Mouse (Mus musculus) urinary bladder, postnatal 4 days (tissue): ENCODE results near the gene Adck1.
A peak's percentile ranks its signal among the peaks of the same experiment; 100 is the strongest.
"Not testable (repeated sequence)": the region's sequence is repeated elsewhere in the genome, so short reads cannot be mapped to it uniquely, and the experiment has no call there.

ENCODE experiments used
- DNase-seq, 2 experiments: peaks; one replicate each; pipeline ENCODE4 v3.0.0; 2021 to 2022; ENCODE audit warnings: low spot score in 2 of 2

The Adck1 gene

DNA sequence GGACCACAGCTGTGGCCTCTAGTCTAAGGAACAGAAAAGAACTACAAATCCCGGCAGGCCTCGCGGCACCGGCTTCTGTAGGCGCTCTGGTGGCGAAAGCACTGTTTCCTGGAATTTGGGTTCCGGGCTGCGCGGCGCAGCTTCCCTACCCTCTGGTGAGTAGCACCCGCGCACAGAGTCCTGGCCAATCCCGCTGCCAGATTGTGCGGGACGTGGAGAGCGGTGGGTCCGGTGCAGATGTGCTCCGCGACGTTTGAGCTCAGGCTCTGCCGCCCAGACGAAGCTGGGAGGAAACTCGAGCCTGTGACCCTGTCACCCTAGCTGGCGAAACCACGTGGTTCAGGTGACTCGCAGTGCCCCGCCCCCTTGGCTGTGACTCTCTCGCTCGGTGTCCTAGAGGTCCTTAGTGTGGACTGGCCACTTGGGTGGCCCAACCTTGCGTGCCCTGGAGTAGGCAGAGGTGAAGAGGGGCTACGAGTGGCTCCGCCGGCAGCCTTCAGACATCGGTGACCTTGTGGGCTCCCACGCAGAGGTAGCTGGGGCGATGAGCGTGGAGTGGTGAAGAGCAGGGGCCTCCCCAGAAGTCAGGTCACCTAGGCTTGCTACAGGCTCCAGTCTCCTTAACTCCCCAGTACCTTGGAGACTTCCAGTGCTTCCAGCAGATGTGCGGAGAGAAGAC lies at the start of gene Adck1:
Adck1 (plus strand) TSS at position 114 of the 679 bp plus-strand sequence.
- peak; percentile 75 to 81 for DNase-seq

GRCm38 (mm10) chr12:88314556-88314955 lies 45.8 kb upstream of the Adck1 start:
- no peak for DNase-seq

GRCm38 (mm10) chr12:88323926-88324325 lies 36.4 kb upstream of the Adck1 start, which contains the start of gene Gm5039:
Gene Gm5039, minus strand, starts transcription at chr12:88324026.
- DNase-seq = not testable (repeated sequence)

DNA sequence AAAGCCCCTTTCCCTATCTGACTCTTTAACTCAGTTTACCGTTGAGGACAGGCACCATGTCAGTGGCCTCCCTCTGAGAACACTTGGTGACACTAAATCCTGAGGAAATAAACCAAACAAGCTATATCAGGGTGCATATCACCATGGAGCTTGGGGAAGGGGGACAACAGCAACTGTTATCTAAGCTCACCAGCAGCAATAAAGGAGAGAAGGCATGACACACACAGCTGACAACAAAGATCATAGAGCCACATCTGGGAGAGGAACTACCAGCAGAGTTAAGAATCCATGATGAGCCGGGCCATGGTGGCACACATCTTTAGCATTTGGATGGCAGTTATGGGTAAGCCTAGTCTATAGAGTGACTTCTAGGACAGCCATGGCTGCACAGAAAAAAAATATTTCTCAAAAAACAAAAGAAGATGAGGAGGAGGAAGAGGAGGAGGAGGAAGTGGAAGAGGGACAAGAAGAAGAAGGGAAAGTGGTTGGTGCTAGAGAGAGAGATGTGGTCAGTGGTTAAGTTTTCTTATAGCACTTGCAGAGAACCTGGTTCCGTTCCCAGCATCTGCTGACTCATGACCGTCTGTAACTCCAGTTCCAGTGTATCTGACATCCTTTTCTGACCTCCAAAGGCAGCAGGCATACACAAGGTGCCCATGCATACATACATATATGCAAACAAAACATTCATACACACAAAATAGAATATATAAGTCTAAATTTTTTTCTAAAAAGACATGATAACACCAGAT lies 23.5 kb upstream of the Adck1 start:
- DNase-seq = not testable (repeated sequence)

DNA sequence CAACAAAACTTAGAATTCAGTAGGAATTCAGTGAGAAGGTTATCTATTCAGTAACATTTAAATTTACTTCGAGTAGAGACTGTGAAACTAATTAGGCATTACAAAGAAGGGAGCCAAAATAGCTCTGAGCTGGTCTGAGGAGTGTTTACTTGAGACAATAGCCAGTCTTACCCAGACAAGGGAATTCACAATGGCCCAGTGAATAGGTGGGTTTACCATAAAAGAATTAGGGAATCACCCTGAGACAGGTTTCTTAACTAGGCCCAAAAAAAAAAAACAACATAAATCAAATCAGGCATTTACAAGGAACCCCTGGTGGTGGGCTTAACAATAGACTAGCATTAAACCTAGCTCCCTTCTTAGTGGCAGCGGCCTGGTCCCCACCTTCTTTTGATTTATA lies 19.1 kb upstream of the Adck1 start:
- not testable (repeated sequence) for DNase-seq

DNA sequence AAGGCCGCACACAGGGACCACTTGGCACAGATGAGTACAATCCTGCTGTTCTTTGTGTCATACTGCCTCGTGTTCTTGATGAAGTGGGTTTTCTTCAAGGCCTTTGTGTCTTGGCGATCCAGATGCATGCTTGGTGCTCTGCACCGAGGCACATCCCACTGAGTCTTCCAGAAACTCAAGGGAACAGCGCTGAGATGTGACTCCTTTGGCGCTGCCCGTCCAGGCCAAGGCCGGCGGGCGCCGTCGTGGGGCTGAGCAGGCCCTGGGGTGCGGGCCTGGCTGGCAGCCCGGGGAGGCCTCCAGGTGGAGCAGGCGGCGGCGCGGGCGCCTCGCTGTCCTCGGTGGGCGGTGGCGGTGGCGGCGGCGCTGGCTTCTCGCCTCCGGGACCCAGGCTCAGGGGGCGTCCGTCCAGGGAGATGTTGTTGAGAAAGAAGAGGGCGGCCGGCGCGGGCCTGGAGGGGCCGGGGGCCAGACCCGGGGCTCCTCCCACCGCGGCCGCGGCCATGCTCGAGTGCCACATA lies 6.1 kb upstream of the Adck1 start:
- no peak for DNase-seq

GRCm38 (mm10) chr12:88361120-88361445 lies 729 bp downstream of the Adck1 start:
- no peak for DNase-seq

DNA sequence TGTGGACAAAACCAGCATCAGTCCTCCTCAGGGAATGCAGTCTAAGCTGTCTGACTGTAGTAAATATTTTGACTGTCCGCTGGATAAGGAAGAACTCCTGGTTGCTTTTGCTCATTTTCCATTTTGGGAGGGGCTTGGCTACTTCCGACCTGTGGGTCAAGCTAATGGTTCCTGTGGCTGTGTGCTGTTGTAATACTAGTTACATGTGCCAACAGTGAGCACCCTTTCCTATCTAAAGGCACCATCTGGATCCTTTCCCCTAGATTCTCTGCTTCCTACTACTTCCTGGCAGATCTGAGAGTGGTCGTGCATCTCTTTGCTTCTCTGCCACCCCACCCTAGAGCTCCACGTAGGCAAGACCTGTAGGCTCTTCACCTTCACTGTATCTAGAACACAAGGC lies 7.3 kb downstream of the Adck1 start:
- DNase-seq = no peak

DNA sequence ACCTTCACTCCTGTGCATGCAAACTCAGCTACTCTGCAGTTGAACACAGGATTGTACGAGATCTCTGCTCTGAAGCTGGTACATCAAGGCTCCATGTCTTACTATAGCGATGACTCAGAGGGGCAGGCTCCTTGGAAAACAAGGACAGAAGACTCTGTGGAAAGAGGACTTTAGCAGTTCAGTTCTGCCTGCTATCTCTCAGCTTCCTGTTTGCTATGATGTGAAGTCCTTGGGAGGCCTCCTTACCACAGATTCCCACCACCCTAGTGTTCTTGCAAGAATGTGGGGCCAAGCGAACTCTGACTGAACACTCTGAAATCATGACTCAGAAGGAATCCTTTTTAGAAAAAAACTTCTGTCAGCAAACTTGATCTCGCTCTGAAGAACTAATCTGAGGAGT lies 8.3 kb downstream of the Adck1 start:
- no peak for DNase-seq

DNA sequence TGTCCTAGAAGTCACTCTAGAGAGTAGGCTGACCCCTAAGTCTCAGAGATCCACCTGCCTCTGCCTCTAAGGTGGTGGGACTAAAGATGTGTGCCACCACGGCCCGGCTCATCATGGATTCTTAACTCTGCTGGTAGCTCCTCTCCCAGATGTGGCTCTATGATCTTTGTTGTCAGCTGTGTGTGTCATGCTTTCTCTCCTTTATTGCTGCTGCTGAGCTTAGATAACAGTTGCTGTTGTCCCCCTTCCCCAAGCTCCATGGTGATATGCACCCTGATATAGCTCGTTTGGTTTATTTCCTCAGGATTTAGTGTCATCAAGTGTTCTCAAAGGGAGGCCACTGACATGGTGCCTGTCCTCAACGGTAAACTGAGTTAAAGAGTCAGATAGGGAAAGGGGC lies 9.3 kb downstream of the Adck1 start:
- not testable (repeated sequence) for DNase-seq

- DNase-seq = not testable (repeated sequence)
Measured at GRCm38 (mm10) chr12:88370321-88370720, 10.0 kb downstream of the Adck1 start.

- no peak for DNase-seq
Measured at GRCm38 (mm10) chr12:88372018-88372417, 11.7 kb downstream of the Adck1 start.

- DNase-seq = no peak
Measured at GRCm38 (mm10) chr12:88376820-88377219, 16.5 kb downstream of the Adck1 start.

DNA sequence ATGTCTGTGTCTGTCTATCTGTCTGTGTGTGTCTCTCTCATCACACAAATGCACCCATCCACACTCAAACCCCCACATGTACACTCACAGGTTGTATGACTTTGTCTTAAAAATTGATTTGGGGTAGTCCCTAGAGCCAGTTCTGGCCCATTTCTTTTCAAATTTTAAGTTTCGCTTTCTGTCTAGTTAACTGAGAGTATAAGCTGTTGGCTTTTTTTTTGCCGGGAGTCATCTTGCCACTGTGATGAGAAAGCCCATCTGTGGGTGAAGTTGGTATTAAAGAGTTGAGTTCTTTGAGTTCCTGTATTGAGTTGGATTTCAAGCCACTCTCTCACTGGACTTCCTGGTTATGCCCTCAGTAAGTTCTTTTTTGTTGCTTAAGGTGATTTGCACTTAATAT lies 17.9 kb downstream of the Adck1 start:
- DNase-seq = no peak

DNA sequence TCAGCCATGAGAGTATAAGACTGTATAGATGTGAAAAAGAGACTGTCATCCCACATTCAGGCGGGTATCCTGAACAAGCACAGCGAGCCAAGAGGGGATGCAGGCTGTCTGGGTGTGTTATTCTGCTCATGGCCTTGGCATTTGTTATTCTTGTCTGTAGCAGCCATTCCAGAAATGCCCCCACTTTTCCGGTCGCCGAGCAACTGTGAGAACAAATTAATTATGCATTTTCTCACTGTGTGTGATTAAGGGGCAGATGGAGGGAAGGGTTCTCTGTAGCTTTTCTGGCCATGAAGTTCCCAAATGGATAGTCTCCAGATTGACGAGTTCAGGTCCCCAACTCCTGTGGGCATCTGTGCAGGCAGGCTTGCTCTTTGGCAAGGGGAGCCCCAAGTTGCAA lies 28.5 kb downstream of the Adck1 start:
- no peak for DNase-seq

DNA sequence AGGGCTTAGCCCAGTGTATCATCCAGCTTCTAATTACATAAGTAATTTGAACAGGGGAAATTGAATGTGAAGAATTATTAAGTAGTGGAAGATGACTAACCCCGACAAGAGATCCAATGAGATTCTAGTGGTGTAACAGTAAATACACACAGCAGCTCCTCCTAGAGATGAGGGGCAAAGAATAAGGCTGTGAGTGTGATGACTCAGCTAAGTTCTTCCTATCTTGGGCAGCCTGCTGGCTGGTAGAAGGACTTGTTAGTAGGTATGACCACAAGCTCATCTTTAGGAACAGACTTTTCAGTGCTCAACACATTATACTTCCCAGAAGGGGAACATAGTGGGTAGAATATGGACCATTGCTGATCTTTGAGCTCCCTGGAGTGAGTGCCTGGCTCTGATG lies 38.3 kb downstream of the Adck1 start:
- no peak for DNase-seq

- no peak for DNase-seq
Measured at GRCm38 (mm10) chr12:88403541-88403940, 43.2 kb downstream of the Adck1 start.

DNA sequence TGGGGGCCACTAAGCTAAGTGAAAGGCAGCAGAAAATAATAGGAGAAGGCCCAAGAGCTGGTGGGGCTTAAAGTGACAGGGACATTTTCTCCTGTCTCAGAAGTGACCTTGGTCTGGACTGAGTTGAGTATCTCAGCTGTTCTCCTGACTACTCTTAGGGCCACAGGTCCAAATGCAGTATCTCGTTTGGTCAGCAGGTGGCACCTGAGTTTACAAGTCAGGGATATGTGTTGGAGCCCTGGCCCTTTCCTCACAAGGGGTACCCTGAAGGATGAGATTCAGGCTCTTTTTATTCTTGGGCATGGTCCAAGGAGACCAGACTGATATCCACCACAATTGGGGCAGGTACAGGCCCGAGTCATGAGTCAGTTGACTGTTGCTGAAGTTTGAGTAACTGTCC lies 44.8 kb downstream of the Adck1 start:
- peak in 1 of 2 experiments; percentile 26 for DNase-seq

GRCm38 (mm10) chr12:88407996-88408322 lies 47.6 kb downstream of the Adck1 start:
- no peak for DNase-seq

DNA sequence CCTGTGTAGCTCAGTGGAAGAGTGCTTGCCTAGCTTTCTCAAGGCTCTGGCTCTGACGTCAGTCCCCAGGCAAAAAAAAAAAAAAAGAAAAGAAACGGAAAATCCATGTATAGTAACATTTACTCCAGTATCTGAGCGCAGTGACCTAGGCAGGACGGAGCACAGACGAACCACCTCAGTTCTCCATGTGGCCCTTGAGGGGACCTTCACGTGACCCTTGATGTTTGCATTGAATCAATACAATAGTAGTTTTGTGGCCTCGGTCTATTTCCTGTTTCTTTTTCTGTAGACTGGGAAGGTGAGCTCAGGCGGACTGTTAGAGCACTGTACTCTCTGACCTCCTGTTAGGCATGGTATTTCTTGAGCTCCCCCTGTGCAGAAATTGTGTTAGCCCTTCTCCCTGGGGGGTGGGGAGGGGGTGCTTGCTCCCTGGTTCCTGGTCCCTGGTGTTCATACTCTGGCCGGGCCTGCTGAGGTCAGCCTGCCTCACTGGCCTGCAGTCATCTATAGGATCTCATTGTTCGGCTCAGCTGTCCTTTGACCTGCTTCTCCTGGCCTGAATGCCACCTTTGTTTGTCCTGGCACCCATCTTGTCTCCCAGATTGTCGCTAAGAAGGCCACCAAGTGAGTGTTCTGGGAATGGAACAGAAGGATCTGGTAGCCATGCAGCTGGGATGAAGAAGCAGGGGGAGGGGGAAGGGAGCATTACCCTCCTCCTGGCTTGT lies 48.1 kb downstream of the Adck1 start:
- no peak for DNase-seq

DNA sequence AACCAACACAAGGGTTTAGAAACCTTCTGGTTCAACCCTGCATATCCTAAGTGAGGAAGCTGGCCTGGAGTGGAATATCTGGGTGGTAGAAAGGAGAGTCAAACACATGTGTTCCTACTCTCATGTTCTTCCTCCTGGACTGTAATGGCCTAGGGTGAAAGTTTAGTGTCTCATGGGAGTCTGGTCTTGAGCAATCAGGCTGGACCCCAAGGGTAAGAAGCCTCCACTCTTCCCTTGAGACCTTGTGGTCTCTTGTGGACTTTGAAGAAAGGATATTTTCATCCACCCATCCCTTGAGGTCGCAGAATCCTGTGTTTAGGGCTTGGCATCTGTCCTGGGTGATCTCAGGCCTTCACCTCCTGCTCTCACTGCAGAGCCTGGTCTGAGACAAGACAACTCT lies 52.9 kb downstream of the Adck1 start:
- no peak for DNase-seq

DNA sequence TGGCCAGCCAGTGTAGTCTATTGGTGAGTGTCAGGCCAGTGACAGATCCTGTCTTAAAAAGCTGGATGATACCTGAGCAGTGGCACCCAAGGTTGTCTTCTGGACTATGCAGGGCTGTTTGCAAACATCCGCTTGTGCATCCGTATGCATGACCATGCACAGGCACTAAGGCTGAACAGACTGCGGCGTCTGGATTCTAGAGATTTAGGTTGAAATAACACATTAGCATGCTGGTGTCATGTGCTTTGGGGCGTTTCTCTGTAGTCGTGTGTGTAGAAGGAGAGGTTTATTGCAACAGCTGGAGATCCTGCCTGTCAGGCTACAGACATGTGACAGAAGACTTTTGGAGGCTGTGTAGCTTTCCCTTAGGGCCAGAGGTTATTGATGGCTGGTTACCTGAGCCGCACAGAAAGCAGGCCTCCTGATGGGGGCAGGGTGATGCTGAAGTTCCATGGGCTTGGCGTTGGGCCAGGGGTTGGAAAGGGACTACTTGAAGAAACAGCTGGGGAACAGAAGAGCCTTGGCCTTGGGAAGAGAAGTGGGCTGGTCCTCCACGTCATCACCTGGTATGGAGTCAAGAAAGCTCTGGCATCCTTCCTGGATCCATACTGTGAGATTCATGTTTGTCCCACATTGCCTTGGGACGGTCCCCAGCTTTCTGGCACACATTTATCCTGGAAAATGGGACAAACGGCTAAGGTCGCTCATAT lies 59.7 kb downstream of the Adck1 start:
- DNase-seq = peak; percentile 61 to 74
